Mouse (Mus musculus): ENCODE measurements at regions not wholly inside any gene's neighbourhood (a gene's known extent, or its start where the extent isn't known, plus 50 kb on each side); places are given as distances from the start of the nearest gene placed in this dataset.

GRCm38 (mm10) chr8:26324606-26325005, 205.3 kb downstream of the Gm45692 start:
- Histone ChIP-seq H3K27me3 (ENCODE audit: control insufficient read depth, insufficient read depth, insufficient read length) (peaks cover 7% of the 10 kb centered on the region), H3K36me3 (ENCODE audit: control insufficient read depth, insufficient read depth) (no peaks in the 10 kb centered on the region), H3K79me2 (ENCODE audit: control insufficient read depth, insufficient read depth) (no peaks in the 10 kb centered on the region), H3K4me3 (ENCODE audit: insufficient read depth, poor library complexity, severe bottlenecking) (no peak overlapping the region), H3K79me3 (ENCODE audit: low read depth) (no peaks in the 10 kb centered on the region), H3ac (ENCODE audit: control insufficient read depth, insufficient read length, low read depth) (no peak overlapping the region)
- TF ChIP-seq MAX (IDR thresholded peaks at IDR 0.05) (no peak), MYOG (IDR thresholded peaks at IDR 0.05; ENCODE audit: control insufficient read depth, extremely low read depth, insufficient read length) (no peak), USF1 (IDR thresholded peaks at IDR 0.05; ENCODE audit: low read depth) (no peak), CTCF (IDR thresholded peaks at IDR 0.05; ENCODE audit: control insufficient read depth, insufficient read depth, insufficient read length) (no peak), CEBPB (IDR thresholded peaks at IDR 0.05; ENCODE audit: low read depth) (no peak)

- H3K79me3 ChIP-seq (ENCODE audit: low read depth): no peaks in the 10 kb centered on the region
- H3K36me3 ChIP-seq (ENCODE audit: control insufficient read depth, insufficient read depth): no peaks in the 10 kb centered on the region
- no peak overlapping the region for H3K4me3 ChIP-seq (ENCODE audit: insufficient read depth, poor library complexity, severe bottlenecking)
- TF ChIP-seq USF1 (IDR thresholded peaks at IDR 0.05; ENCODE audit: low read depth): no peak
- H3ac ChIP-seq (ENCODE audit: control insufficient read depth, insufficient read length, low read depth): no peak overlapping the region
- H3K79me2 ChIP-seq (ENCODE audit: control insufficient read depth, insufficient read depth): no peaks in the 10 kb centered on the region
- peaks cover 4% of the 10 kb centered on the region for H3K27me3 ChIP-seq (ENCODE audit: control insufficient read depth, insufficient read depth, insufficient read length)
These were observed 210.5 kb downstream of the Gm45692 start for GRCm38 (mm10) chr8:26329813-26330212.

GRCm38 (mm10) chr8:26336906-26337650, 217.7 kb downstream of the Gm45692 start:
- Histone ChIP-seq H3K79me2 (ENCODE audit: control insufficient read depth, insufficient read depth) (no peaks in the 10 kb centered on the region), H3K36me3 (ENCODE audit: control insufficient read depth, insufficient read depth) (no peaks in the 10 kb centered on the region), H3K27me3 (ENCODE audit: control insufficient read depth, insufficient read depth, insufficient read length) (peaks cover 3% of the 10 kb centered on the region), H3K4me3 (ENCODE audit: insufficient read depth, poor library complexity, severe bottlenecking) (no peak overlapping the region), H3K79me3 (ENCODE audit: low read depth) (no peaks in the 10 kb centered on the region), H3ac (ENCODE audit: control insufficient read depth, insufficient read length, low read depth) (no peak overlapping the region)
- TF ChIP-seq CEBPB (IDR thresholded peaks at IDR 0.05; ENCODE audit: low read depth): no peak
- no peak for TF ChIP-seq CTCF (IDR thresholded peaks at IDR 0.05; ENCODE audit: control insufficient read depth, insufficient read depth, insufficient read length)
- TF ChIP-seq USF1 (IDR thresholded peaks at IDR 0.05; ENCODE audit: low read depth): no peak
- TF ChIP-seq MYOG (IDR thresholded peaks at IDR 0.05; ENCODE audit: control insufficient read depth, extremely low read depth, insufficient read length): no peak
- no peak for TF ChIP-seq MAX (IDR thresholded peaks at IDR 0.05)
- no peak for TF ChIP-seq MYOD1 (IDR thresholded peaks at IDR 0.05; ENCODE audit: control insufficient read depth, insufficient read length, low read depth)
- TF ChIP-seq FOSL1 (IDR thresholded peaks at IDR 0.05; ENCODE audit: insufficient read depth, low read length, poor library complexity, severe bottlenecking): no peak

- H3K79me3 ChIP-seq (ENCODE audit: low read depth): no peaks in the 10 kb centered on the region
- H3K36me3 ChIP-seq (ENCODE audit: control insufficient read depth, insufficient read depth): no peaks in the 10 kb centered on the region
- no peaks in the 10 kb centered on the region for H3K27me3 ChIP-seq (ENCODE audit: control insufficient read depth, insufficient read depth, insufficient read length)
- H3K4me3 ChIP-seq (ENCODE audit: insufficient read depth, poor library complexity, severe bottlenecking): no peak overlapping the region
- TF ChIP-seq MAX (IDR thresholded peaks at IDR 0.05) (no peak), MYOD1 (IDR thresholded peaks at IDR 0.05; ENCODE audit: control insufficient read depth, insufficient read length, low read depth) (no peak), FOSL1 (IDR thresholded peaks at IDR 0.05; ENCODE audit: insufficient read depth, low read length, poor library complexity, severe bottlenecking) (no peak), CTCF (IDR thresholded peaks at IDR 0.05; ENCODE audit: control insufficient read depth, insufficient read depth, insufficient read length) (peak; percentile 27), USF1 (IDR thresholded peaks at IDR 0.05; ENCODE audit: low read depth) (no peak)
- no peaks in the 10 kb centered on the region for H3K79me2 ChIP-seq (ENCODE audit: control insufficient read depth, insufficient read depth)
- H3ac ChIP-seq (ENCODE audit: control insufficient read depth, insufficient read length, low read depth): no peak overlapping the region
These were observed 225.7 kb downstream of the Gm45692 start for GRCm38 (mm10) chr8:26345078-26345477.

GRCm38 (mm10) chr8:26349231-26349630, 229.9 kb downstream of the Gm45692 start:
- Histone ChIP-seq H3K79me2 (ENCODE audit: control insufficient read depth, insufficient read depth) (no peaks in the 10 kb centered on the region), H3K79me3 (ENCODE audit: low read depth) (no peaks in the 10 kb centered on the region), H3K36me3 (ENCODE audit: control insufficient read depth, insufficient read depth) (no peaks in the 10 kb centered on the region), H3K27me3 (ENCODE audit: control insufficient read depth, insufficient read depth, insufficient read length) (peaks cover 4% of the 10 kb centered on the region), H3ac (ENCODE audit: control insufficient read depth, insufficient read length, low read depth) (no peak overlapping the region), H3K4me3 (ENCODE audit: insufficient read depth, poor library complexity, severe bottlenecking) (no peak overlapping the region)
- TF ChIP-seq MAX (IDR thresholded peaks at IDR 0.05) (no peak), CTCF (IDR thresholded peaks at IDR 0.05; ENCODE audit: control insufficient read depth, insufficient read depth, insufficient read length) (no peak)

GRCm38 (mm10) chr8:26349854-26350253, 230.5 kb downstream of the Gm45692 start:
- Histone ChIP-seq H3K36me3 (ENCODE audit: control insufficient read depth, insufficient read depth) (no peaks in the 10 kb centered on the region), H3K27me3 (ENCODE audit: control insufficient read depth, insufficient read depth, insufficient read length) (peaks cover 4% of the 10 kb centered on the region), H3K79me2 (ENCODE audit: control insufficient read depth, insufficient read depth) (no peaks in the 10 kb centered on the region), H3ac (ENCODE audit: control insufficient read depth, insufficient read length, low read depth) (no peak overlapping the region), H3K4me3 (ENCODE audit: insufficient read depth, poor library complexity, severe bottlenecking) (no peak overlapping the region), H3K79me3 (ENCODE audit: low read depth) (no peaks in the 10 kb centered on the region)
- TF ChIP-seq CEBPB (IDR thresholded peaks at IDR 0.05; ENCODE audit: low read depth) (no peak), MYOG (IDR thresholded peaks at IDR 0.05; ENCODE audit: control insufficient read depth, extremely low read depth, insufficient read length) (no peak), USF1 (IDR thresholded peaks at IDR 0.05; ENCODE audit: low read depth) (no peak), MAX (IDR thresholded peaks at IDR 0.05) (no peak), FOSL1 (IDR thresholded peaks at IDR 0.05; ENCODE audit: insufficient read depth, low read length, poor library complexity, severe bottlenecking) (no peak)

All from C2C12 (cell line).